Mouse (Mus musculus) heart, postnatal 0 days (tissue): ENCODE measurements at regions not wholly inside any gene's neighbourhood (a gene's known extent, or its start where the extent isn't known, plus 50 kb on each side); places are given as distances from the start of the nearest gene placed in this dataset.

Source experiments
- ATAC-seq: fragments of 200-750 bp; cut with Nextera tagmentation; 2 replicates; pipeline ENCODE4 v1.8.0; 2017; ENCODE audit warnings: low read depth, moderate number of reproducible peaks, moderate library complexity; ENCODE audit not compliant: insufficient read depth
- DNase-seq: peaks from one replicate; pipeline ENCODE4 v3.0.0-alpha.2; 2016; ENCODE audit warnings: low spot score
- H3K27ac ChIP-seq: fragments of 300-500 bp; sonication (generic); 2 replicates; pipeline ENCODE4 v1.5.1; 2014; ENCODE audit warnings: low read depth, mild to moderate bottlenecking
- H3K27me3 ChIP-seq: fragments of 300-500 bp; sonication (generic); 2 replicates; pipeline ENCODE4 v1.6.1; 2014; ENCODE audit warnings: low read length, mixed read lengths; ENCODE audit not compliant: control insufficient read depth, insufficient read depth
- H3K36me3 ChIP-seq: fragments of 300-500 bp; sonication (generic); replicated peaks from 2 replicates; pipeline ENCODE4 v1.6.1; 2014; ENCODE audit warnings: low read length, mixed read lengths; ENCODE audit not compliant: control insufficient read depth, insufficient read depth
- H3K4me1 ChIP-seq: fragments of 300-500 bp; sonication (generic); 2 replicates; pipeline ENCODE4 v1.6.1; 2014; ENCODE audit warnings: antibody characterized with exemption; ENCODE audit not compliant: control insufficient read depth, insufficient read depth
- H3K4me2 ChIP-seq: fragments of 300-500 bp; sonication (generic); 2 replicates; pipeline ENCODE4 v1.6.1; 2014; ENCODE audit warnings: low read depth, mild to moderate bottlenecking, low read length, moderate library complexity
- H3K4me3 ChIP-seq: fragments of 300-500 bp; sonication (generic); 2 replicates; pipeline ENCODE4 v1.5.1; 2014; ENCODE audit warnings: low read depth, low read length
- H3K9ac ChIP-seq: fragments of 300-500 bp; sonication (generic); replicated peaks from 2 replicates; pipeline ENCODE4 v1.6.1; 2014; ENCODE audit warnings: low read depth, low read length, mixed read lengths
- H3K9me3 ChIP-seq: fragments of 300-500 bp; sonication (generic); replicated peaks from 2 replicates; pipeline ENCODE4 v1.6.1; 2016; ENCODE audit warnings: low read length; ENCODE audit not compliant: control insufficient read depth
- CTCF ChIP-seq: IDR thresholded peaks from 2 replicates; pipeline ENCODE4 v1.5.1; 2016; ENCODE audit warnings: antibody characterized with exemption, control low read depth, low read depth
- EP300 ChIP-seq: IDR thresholded peaks from 2 replicates; pipeline ENCODE4 v1.6.1; 2016; ENCODE audit warnings: antibody characterized with exemption, low read depth
- WGBS: fragments of 180-500 bp; shearing (Covaris S2); extraction: QIAGEN DNeasy Blood & Tissue Kit; methylation state at CpG from one replicate; pipeline ENCODE4 v1.1.7; 2014; 5-methylcytosine and 5-hydroxymethylcytosine counted together

- Histone ChIP-seq H3K4me2 (no peak overlapping the region), H3K36me3 (no peaks in the 10 kb centered on the region), H3K4me1 (no peaks in the 10 kb centered on the region), H3K4me3 (no peak overlapping the region), H3K27me3 (no peaks in the 10 kb centered on the region), H3K27ac (no peak overlapping the region), H3K9ac (no peak overlapping the region), H3K9me3 (no peaks in the 10 kb centered on the region)
- 61% methylated on average over 2 of the region's 2 CpGs for WGBS
- TF ChIP-seq EP300 (no peak), CTCF (no peak)
- ATAC-seq (no peak), DNase-seq (no peak)
These were observed 161.6 kb downstream of the Fsip2 start for GRCm38 (mm10) chr2:83105070-83105469.

GRCm38 (mm10) chr2:83126340-83126739, 182.9 kb downstream of the Fsip2 start:
- no peak overlapping the region for H3K9ac ChIP-seq
- H3K27me3 ChIP-seq: no peaks in the 10 kb centered on the region
- peak; percentile 13 for DNase-seq
- no peak for TF ChIP-seq CTCF
- TF ChIP-seq EP300: no peak
- H3K4me1 ChIP-seq: no peaks in the 10 kb centered on the region
- H3K4me2 ChIP-seq: no peak overlapping the region
- no peak overlapping the region for H3K27ac ChIP-seq
- H3K9me3 ChIP-seq: no peaks in the 10 kb centered on the region
- no peak for ATAC-seq
- no peaks in the 10 kb centered on the region for H3K36me3 ChIP-seq
- H3K4me3 ChIP-seq: no peak overlapping the region
- WGBS: 53% methylated on average over 4 of the region's 4 CpGs

- H3K4me3 ChIP-seq: no peak overlapping the region
- H3K36me3 ChIP-seq: no peaks in the 10 kb centered on the region
- ATAC-seq (no peak), DNase-seq (no peak)
- no peaks in the 10 kb centered on the region for H3K9me3 ChIP-seq
- no peaks in the 10 kb centered on the region for H3K4me1 ChIP-seq
- no peaks in the 10 kb centered on the region for H3K27me3 ChIP-seq
- no peak overlapping the region for H3K27ac ChIP-seq
- H3K9ac ChIP-seq: no peak overlapping the region
- no peak overlapping the region for H3K4me2 ChIP-seq
- WGBS: 45% methylated on average over 2 of the region's 2 CpGs
- no peak for TF ChIP-seq CTCF
- TF ChIP-seq EP300: no peak
These were observed 187.3 kb downstream of the Fsip2 start for GRCm38 (mm10) chr2:83130709-83131108.

- no peak overlapping the region for H3K27ac ChIP-seq
- no peak overlapping the region for H3K4me2 ChIP-seq
- no peaks in the 10 kb centered on the region for H3K9me3 ChIP-seq
- DNase-seq (no peak), ATAC-seq (no peak)
- H3K27me3 ChIP-seq: no peaks in the 10 kb centered on the region
- 28% methylated on average over 4 of the region's 4 CpGs for WGBS
- no peaks in the 10 kb centered on the region for H3K36me3 ChIP-seq
- TF ChIP-seq CTCF (no peak), EP300 (no peak)
- no peak overlapping the region for H3K4me3 ChIP-seq
- H3K9ac ChIP-seq: no peak overlapping the region
- no peaks in the 10 kb centered on the region for H3K4me1 ChIP-seq
These were observed 187.9 kb downstream of the Fsip2 start for GRCm38 (mm10) chr2:83131285-83131852.

GRCm38 (mm10) chr2:83165853-83166252, 222.4 kb downstream of the Fsip2 start:
- TF ChIP-seq EP300 (no peak), CTCF (no peak)
- no peaks in the 10 kb centered on the region for H3K9me3 ChIP-seq
- H3K4me3 ChIP-seq: no peak overlapping the region
- ATAC-seq (no peak), DNase-seq (no peak)
- H3K36me3 ChIP-seq: no peaks in the 10 kb centered on the region
- H3K4me2 ChIP-seq: no peak overlapping the region
- WGBS: 75% methylated on average over 4 of the region's 4 CpGs
- H3K27ac ChIP-seq: no peak overlapping the region
- H3K27me3 ChIP-seq: no peaks in the 10 kb centered on the region
- no peak overlapping the region for H3K9ac ChIP-seq
- no peaks in the 10 kb centered on the region for H3K4me1 ChIP-seq
